Mouse (Mus musculus) cerebellum, postnatal 25 days (tissue): ENCODE results near the gene Katnbl1.

Experiments
- DNase-seq, 2 experiments: peaks; one replicate each; pipeline ENCODE4 v3.0.0; 2021; ENCODE audit warnings: mixed read lengths in 2 of 2

Gene Katnbl1

GRCm38 (mm10) chr2:112378973-112379898 is at the start of gene Katnbl1:
Katnbl1 (plus strand) TSS chr2:112379211.
- peak; percentile 94 to 98 for DNase-seq

- no peak for DNase-seq
Measured at GRCm38 (mm10) chr2:112332051-112332898, 46.7 kb upstream of the Katnbl1 start.

GRCm38 (mm10) chr2:112337211-112337610 is 41.8 kb upstream of the Katnbl1 start:
- no peak for DNase-seq

- DNase-seq: peak in 1 of 2 experiments; percentile 21
Measured at GRCm38 (mm10) chr2:112339736-112340135, 39.3 kb upstream of the Katnbl1 start.

GRCm38 (mm10) chr2:112341117-112341516 is 37.9 kb upstream of the Katnbl1 start:
- no peak for DNase-seq

- no peak for DNase-seq
Measured at GRCm38 (mm10) chr2:112348246-112348645, 30.8 kb upstream of the Katnbl1 start.

- DNase-seq: no peak
Measured at GRCm38 (mm10) chr2:112353685-112354455, 25.1 kb upstream of the Katnbl1 start.

GRCm38 (mm10) chr2:112359611-112360010 is 19.4 kb upstream of the Katnbl1 start:
- DNase-seq: no peak

GRCm38 (mm10) chr2:112360012-112360780 is 18.8 kb upstream of the Katnbl1 start:
- no peak for DNase-seq

GRCm38 (mm10) chr2:112360781-112361169 is 18.2 kb upstream of the Katnbl1 start:
- no peak for DNase-seq

- DNase-seq: peak in 1 of 2 experiments; percentile 17
Measured at GRCm38 (mm10) chr2:112367222-112367621, 11.8 kb upstream of the Katnbl1 start.

- peak; percentile 95 to 97 for DNase-seq
Measured at GRCm38 (mm10) chr2:112367726-112368673, 11.0 kb upstream of the Katnbl1 start, which contains the start of gene Emc4. Emc4 (minus strand) TSS chr2:112368027.

- no peak for DNase-seq
Measured at GRCm38 (mm10) chr2:112369941-112370340, 9.1 kb upstream of the Katnbl1 start.

GRCm38 (mm10) chr2:112373141-112373540 is 5.9 kb upstream of the Katnbl1 start:
- no peak for DNase-seq

GRCm38 (mm10) chr2:112374610-112375009 is 4.4 kb upstream of the Katnbl1 start:
- DNase-seq: no peak

GRCm38 (mm10) chr2:112380131-112380530 is 1.1 kb downstream of the Katnbl1 start:
- DNase-seq: no peak

- no peak for DNase-seq
Measured at GRCm38 (mm10) chr2:112381219-112381618, 2.2 kb downstream of the Katnbl1 start.

GRCm38 (mm10) chr2:112390843-112391242 is 11.8 kb downstream of the Katnbl1 start:
- DNase-seq: peak in 1 of 2 experiments; percentile 10

GRCm38 (mm10) chr2:112391346-112392000 is 12.5 kb downstream of the Katnbl1 start:
- peak in 1 of 2 experiments; percentile 13 for DNase-seq

GRCm38 (mm10) chr2:112392689-112393088 is 13.7 kb downstream of the Katnbl1 start:
- DNase-seq: no peak
